Mouse (Mus musculus) kidney, postnatal 0 days (tissue): ENCODE measurements around the gene Nusap1. TPM values are rescaled to one million over a fixed set of nuclear protein-coding genes. Genes with fewer than 3 reads are reported as not detected.
"Not testable (repeated sequence)": the region's sequence is repeated elsewhere in the genome, so short reads cannot be mapped to it uniquely, and the experiment has no call there.

Source experiments
- ATAC-seq: fragments of 200-750 bp; cut with Nextera tagmentation; replicated peaks from 2 replicates; pipeline ENCODE4 v1.8.0; 2017; ENCODE audit warnings: low read depth, moderate number of reproducible peaks, moderate TSS enrichment, moderate library complexity; ENCODE audit not compliant: low FRiP score
- DNase-seq: peaks from one replicate; pipeline ENCODE4 v3.0.0-alpha.2; 2016; ENCODE audit warnings: low spot score
- H3K27ac ChIP-seq: fragments of 300-500 bp; sonication (generic); 2 replicates; pipeline ENCODE4 v1.5.1; 2014; ENCODE audit warnings: mild to moderate bottlenecking
- H3K27me3 ChIP-seq: fragments of 300-500 bp; sonication (generic); 2 replicates; pipeline ENCODE4 v1.6.1; 2014; ENCODE audit warnings: low read length, mixed read lengths; ENCODE audit not compliant: insufficient read depth
- H3K36me3 ChIP-seq: fragments of 300-500 bp; sonication (generic); 2 replicates; pipeline ENCODE4 v1.6.1; 2014; ENCODE audit warnings: low read length, mixed read lengths; ENCODE audit not compliant: insufficient read depth
- H3K4me1 ChIP-seq: fragments of 300-500 bp; sonication (generic); replicated peaks from 2 replicates; pipeline ENCODE4 v1.6.1; 2014; ENCODE audit warnings: antibody characterized with exemption, low read length, mixed read lengths; ENCODE audit not compliant: insufficient read depth
- H3K4me2 ChIP-seq: fragments of 300-500 bp; sonication (generic); 2 replicates; pipeline ENCODE4 v1.6.1; 2014; ENCODE audit warnings: mild to moderate bottlenecking, low read length, moderate library complexity, mixed read lengths
- H3K4me3 ChIP-seq: fragments of 300-500 bp; sonication (generic); replicated peaks from 2 replicates; pipeline ENCODE4 v1.5.1; 2014; ENCODE audit warnings: low read depth, low read length
- H3K9ac ChIP-seq: fragments of 300-500 bp; sonication (generic); 2 replicates; pipeline ENCODE4 v1.6.1; 2014; ENCODE audit warnings: low read depth, low read length
- H3K9me3 ChIP-seq: fragments of 300-500 bp; sonication (generic); replicated peaks from 2 replicates; pipeline ENCODE4 v1.6.1; 2016; ENCODE audit warnings: low read length, inconsistent platforms, mixed read lengths
- CTCF ChIP-seq: IDR thresholded peaks from 2 replicates; pipeline ENCODE4 v1.5.1; 2016; ENCODE audit warnings: antibody characterized with exemption, low read depth, mild to moderate bottlenecking, moderate library complexity
- WGBS: fragments of 180-500 bp; shearing (Covaris S2); extraction: QIAGEN DNeasy Blood & Tissue Kit; methylation state at CpG from one replicate; pipeline ENCODE4 v1.1.7; 2014; 5-methylcytosine and 5-hydroxymethylcytosine counted together
- polyA plus RNA-seq: library from polyadenylated mRNA; unstranded; fragments of >200 nt; fragmentation: Nextera tagmentation; extraction: Ambion mirVana; gene quantifications from 2 replicates; pipeline ENCODE4 v1.2.1, GENCODE M21; 2015

The Nusap1 gene
- polyA plus RNA-seq, 1 experiment from 2014 or later, result 31.9 TPM

GRCm38 (mm10) chr2:119602488-119602887 lies 15.6 kb upstream of the Nusap1 start:
- peaks cover 29% of the 10 kb centered on the region for H3K36me3 ChIP-seq
- H3K27ac ChIP-seq, result no peak overlapping the region
- no peak overlapping the region for H3K9ac ChIP-seq
- peak; percentile 12 for DNase-seq
- no peak overlapping the region for H3K4me3 ChIP-seq
- 43% methylated on average over 1 of the region's 1 CpGs for WGBS
- no peak for ATAC-seq
- no peak for TF ChIP-seq CTCF
- H3K4me1 ChIP-seq, result no peaks in the 10 kb centered on the region
- H3K27me3 ChIP-seq, result no peaks in the 10 kb centered on the region
- H3K9me3 ChIP-seq, result no peaks in the 10 kb centered on the region
- H3K4me2 ChIP-seq, result no peak overlapping the region

- ATAC-seq, result no peak
- no peak for DNase-seq
- TF ChIP-seq CTCF, result no peak
- Histone ChIP-seq H3K27me3 (no peaks in the 10 kb centered on the region), H3K4me1 (no peaks in the 10 kb centered on the region), H3K4me2 (no peak overlapping the region), H3K36me3 (peaks cover 22% of the 10 kb centered on the region), H3K4me3 (no peak overlapping the region), H3K9ac (no peak overlapping the region), H3K9me3 (no peaks in the 10 kb centered on the region), H3K27ac (no peak overlapping the region)
- 77% methylated on average over 2 of the region's 2 CpGs for WGBS
Observed at GRCm38 (mm10) chr2:119603909-119604308, 14.2 kb upstream of the Nusap1 start.

DNA sequence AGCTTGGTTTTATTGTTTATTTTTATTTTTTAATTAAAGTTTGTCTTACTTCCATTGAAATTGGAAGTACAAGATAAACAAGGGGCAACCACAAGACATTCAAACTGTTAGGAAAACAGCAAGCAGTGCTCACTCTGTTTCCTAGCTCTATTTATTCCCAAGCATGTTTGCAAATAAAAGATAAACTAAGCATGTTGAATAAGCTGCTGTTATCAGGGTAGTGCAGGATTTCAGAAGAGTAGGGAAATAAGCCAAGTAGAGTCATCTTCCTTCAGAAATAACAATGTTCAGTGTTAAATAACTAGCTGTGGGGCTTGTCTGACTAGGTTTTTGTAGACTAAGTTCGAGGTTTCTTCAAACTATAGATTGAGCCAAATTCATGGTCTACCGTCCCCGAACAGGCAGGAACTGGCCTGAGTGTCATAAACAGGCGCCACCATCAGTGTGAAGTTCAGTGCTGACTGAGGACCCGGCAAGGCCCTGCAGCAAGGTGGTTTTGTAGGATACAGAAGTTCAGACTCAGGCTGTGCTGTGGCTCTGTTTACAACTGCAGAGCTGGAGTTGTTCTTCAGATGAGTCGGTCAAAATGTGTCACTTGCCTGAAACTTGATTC lies 12.6 kb upstream of the Nusap1 start:
- 87% methylated on average over 6 of the region's 6 CpGs for WGBS
- Histone ChIP-seq H3K27me3 (no peaks in the 10 kb centered on the region), H3K4me2 (no peak overlapping the region), H3K4me3 (no peak overlapping the region), H3K27ac (no peak overlapping the region), H3K9ac (no peak overlapping the region), H3K4me1 (no peaks in the 10 kb centered on the region), H3K9me3 (no peaks in the 10 kb centered on the region), H3K36me3 (peaks cover 13% of the 10 kb centered on the region)
- TF ChIP-seq CTCF, result no peak
- ATAC-seq (no peak), DNase-seq (no peak)

- no peak overlapping the region for H3K4me2 ChIP-seq
- DNase-seq (peak; percentile 12), ATAC-seq (no peak)
- H3K27me3 ChIP-seq, result no peaks in the 10 kb centered on the region
- no peaks in the 10 kb centered on the region for H3K4me1 ChIP-seq
- peaks cover 13% of the 10 kb centered on the region for H3K36me3 ChIP-seq
- no peak overlapping the region for H3K9ac ChIP-seq
- 87% methylated on average over 4 of the region's 4 CpGs for WGBS
- no peak overlapping the region for H3K4me3 ChIP-seq
- TF ChIP-seq CTCF, result peak; percentile 36; the same call in 1 of the 2 replicates
- H3K27ac ChIP-seq, result no peak overlapping the region
- no peaks in the 10 kb centered on the region for H3K9me3 ChIP-seq
Observed at GRCm38 (mm10) chr2:119607023-119607422, 11.1 kb upstream of the Nusap1 start.

DNA sequence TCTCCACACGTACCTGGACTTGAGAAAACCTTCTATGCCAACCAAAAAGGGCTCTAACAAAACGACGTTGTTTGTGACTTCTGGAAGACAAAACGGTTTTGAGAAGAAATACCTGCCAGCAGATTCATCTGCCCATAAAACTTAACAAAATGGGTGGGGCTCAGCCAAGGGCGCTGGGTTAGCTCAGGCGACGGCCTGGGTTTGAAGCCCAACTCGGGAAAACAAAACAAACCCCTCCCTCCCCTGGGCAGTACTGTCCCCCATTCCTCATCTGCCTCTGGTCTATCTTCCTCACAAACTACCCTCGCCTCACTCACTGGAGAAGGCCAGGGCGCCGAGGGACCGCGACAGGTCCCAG lies 278 bp upstream of the Nusap1 start:
- H3K4me3 ChIP-seq, result peak overlapping the region; percentile 82
- WGBS, result under 1% methylated on average over 13 of the region's 13 CpGs
- H3K9ac ChIP-seq, result peak overlapping the region; percentile 67
- ATAC-seq, result no peak; the same call in 1 of the 2 replicates
- no peak for TF ChIP-seq CTCF
- no peaks in the 10 kb centered on the region for H3K27me3 ChIP-seq
- H3K9me3 ChIP-seq, result no peaks in the 10 kb centered on the region
- H3K4me1 ChIP-seq, result no peaks in the 10 kb centered on the region; the same call in 1 of the 2 replicates
- H3K4me2 ChIP-seq, result peak overlapping the region; percentile 81
- peak; percentile 45 for DNase-seq
- H3K36me3 ChIP-seq, result no peaks in the 10 kb centered on the region
- no peak overlapping the region for H3K27ac ChIP-seq

GRCm38 (mm10) chr2:119619002-119619401 lies 904 bp downstream of the Nusap1 start:
- not testable (repeated sequence) for DNase-seq, ATAC-seq, H3K27me3 ChIP-seq, H3K4me1 ChIP-seq, H3K36me3 ChIP-seq, H3K27ac ChIP-seq, H3K9me3 ChIP-seq
- H3K4me3 ChIP-seq, result peak overlapping the region; percentile 82
- 10% methylated on average over 6 of the region's 6 CpGs for WGBS
- H3K4me2 ChIP-seq, result peak overlapping the region; percentile 75
- H3K9ac ChIP-seq, result peak overlapping the region; percentile 62

GRCm38 (mm10) chr2:119621302-119621701 lies 3.2 kb downstream of the Nusap1 start:
- no peaks in the 10 kb centered on the region for H3K27me3 ChIP-seq
- no peaks in the 10 kb centered on the region; the same call in 1 of the 2 replicates for H3K4me1 ChIP-seq
- TF ChIP-seq CTCF, result no peak
- no peak overlapping the region for H3K4me2 ChIP-seq
- H3K9ac ChIP-seq, result no peak overlapping the region
- WGBS, result 96% methylated on average over 2 of the region's 2 CpGs
- no peaks in the 10 kb centered on the region for H3K36me3 ChIP-seq
- ATAC-seq (no peak), DNase-seq (no peak)
- no peaks in the 10 kb centered on the region for H3K9me3 ChIP-seq
- H3K27ac ChIP-seq, result no peak overlapping the region
- H3K4me3 ChIP-seq, result no peak overlapping the region
